Mouse (Mus musculus): ENCODE measurements around the gene Opcml. TPM values are rescaled to one million over a fixed set of nuclear protein-coding genes. Genes with fewer than 3 reads are reported as not detected.

Gene Opcml
- polyA plus RNA-seq, 1 experiment from 2014 or later: 1.9 TPM

- H3K4me1 ChIP-seq (ENCODE audit: control insufficient read depth, insufficient read depth, low read length): no peaks in the 10 kb centered on the region
- H3K9ac ChIP-seq (ENCODE audit: low read depth, low read length): no peak overlapping the region
- H3K4me2 ChIP-seq: no peak overlapping the region
- H3K27me3 ChIP-seq (ENCODE audit: control insufficient read depth, insufficient read depth, low read length): no peaks in the 10 kb centered on the region
- no peaks in the 10 kb centered on the region for H3K9me3 ChIP-seq (replicated peaks; ENCODE audit: control insufficient read depth, low read length)
- H3K4me3 ChIP-seq (ENCODE audit: low read depth, low read length): no peak overlapping the region
- H3K27ac ChIP-seq (ENCODE audit: low read depth, low read length): no peak overlapping the region
- ATAC-seq (replicated peaks; ENCODE audit: insufficient number of reproducible peaks, low FRiP score, low TSS enrichment): no peak
- 84% methylated on average over 1 of the region's 1 CpGs for WGBS (ENCODE audit: insufficient replicate concordance)
- H3K36me3 ChIP-seq (ENCODE audit: control insufficient read depth, insufficient read depth, low read length): no peaks in the 10 kb centered on the region
Measured at GRCm38 (mm10) chr9:28445863-28446262, 655.3 kb downstream of the Opcml start.

GRCm38 (mm10) chr9:28446278-28447064 lies 655.9 kb downstream of the Opcml start:
- Histone ChIP-seq H3K4me1 (ENCODE audit: control insufficient read depth, insufficient read depth, low read length) (no peaks in the 10 kb centered on the region), H3K27ac (ENCODE audit: low read depth, low read length) (no peak overlapping the region), H3K9me3 (replicated peaks; ENCODE audit: control insufficient read depth, low read length) (no peaks in the 10 kb centered on the region), H3K27me3 (ENCODE audit: control insufficient read depth, insufficient read depth, low read length) (no peaks in the 10 kb centered on the region), H3K9ac (ENCODE audit: low read depth, low read length) (no peak overlapping the region), H3K4me3 (ENCODE audit: low read depth, low read length) (no peak overlapping the region), H3K36me3 (ENCODE audit: control insufficient read depth, insufficient read depth, low read length) (no peaks in the 10 kb centered on the region), H3K4me2 (no peak overlapping the region)
- WGBS (ENCODE audit: insufficient replicate concordance): 74% methylated on average over 4 of the region's 4 CpGs
- ATAC-seq (replicated peaks; ENCODE audit: insufficient number of reproducible peaks, low FRiP score, low TSS enrichment): no peak

GRCm38 (mm10) chr9:28452509-28452908 lies 661.9 kb downstream of the Opcml start:
- Histone ChIP-seq H3K4me3 (ENCODE audit: low read depth, low read length) (no peak overlapping the region), H3K36me3 (ENCODE audit: control insufficient read depth, insufficient read depth, low read length) (no peaks in the 10 kb centered on the region), H3K4me1 (ENCODE audit: control insufficient read depth, insufficient read depth, low read length) (no peaks in the 10 kb centered on the region), H3K9ac (ENCODE audit: low read depth, low read length) (no peak overlapping the region), H3K27me3 (ENCODE audit: control insufficient read depth, insufficient read depth, low read length) (no peaks in the 10 kb centered on the region), H3K4me2 (no peak overlapping the region), H3K27ac (ENCODE audit: low read depth, low read length) (no peak overlapping the region), H3K9me3 (replicated peaks; ENCODE audit: control insufficient read depth, low read length) (no peaks in the 10 kb centered on the region)
- WGBS (ENCODE audit: insufficient replicate concordance): 67% methylated on average over 2 of the region's 2 CpGs
- ATAC-seq (replicated peaks; ENCODE audit: insufficient number of reproducible peaks, low FRiP score, low TSS enrichment): no peak

- Histone ChIP-seq H3K9ac (ENCODE audit: low read depth, low read length) (no peak overlapping the region), H3K27me3 (ENCODE audit: control insufficient read depth, insufficient read depth, low read length) (no peaks in the 10 kb centered on the region), H3K4me1 (ENCODE audit: control insufficient read depth, insufficient read depth, low read length) (no peaks in the 10 kb centered on the region), H3K27ac (ENCODE audit: low read depth, low read length) (no peak overlapping the region), H3K4me2 (no peak overlapping the region), H3K4me3 (ENCODE audit: low read depth, low read length) (no peak overlapping the region), H3K36me3 (ENCODE audit: control insufficient read depth, insufficient read depth, low read length) (no peaks in the 10 kb centered on the region), H3K9me3 (replicated peaks; ENCODE audit: control insufficient read depth, low read length) (no peaks in the 10 kb centered on the region)
- ATAC-seq (replicated peaks; ENCODE audit: insufficient number of reproducible peaks, low FRiP score, low TSS enrichment): no peak
- WGBS (ENCODE audit: insufficient replicate concordance): 51% methylated on average over 2 of the region's 2 CpGs
Measured at GRCm38 (mm10) chr9:28453062-28453461, 662.5 kb downstream of the Opcml start.

- Histone ChIP-seq H3K9me3 (replicated peaks; ENCODE audit: control insufficient read depth, low read length) (no peaks in the 10 kb centered on the region), H3K4me2 (no peak overlapping the region), H3K4me1 (ENCODE audit: control insufficient read depth, insufficient read depth, low read length) (no peaks in the 10 kb centered on the region), H3K4me3 (ENCODE audit: low read depth, low read length) (no peak overlapping the region), H3K36me3 (ENCODE audit: control insufficient read depth, insufficient read depth, low read length) (no peaks in the 10 kb centered on the region), H3K9ac (ENCODE audit: low read depth, low read length) (no peak overlapping the region), H3K27me3 (ENCODE audit: control insufficient read depth, insufficient read depth, low read length) (no peaks in the 10 kb centered on the region), H3K27ac (ENCODE audit: low read depth, low read length) (no peak overlapping the region)
- WGBS (ENCODE audit: insufficient replicate concordance): 65% methylated on average over 7 of the region's 7 CpGs
- ATAC-seq (replicated peaks; ENCODE audit: insufficient number of reproducible peaks, low FRiP score, low TSS enrichment): no peak
Measured at GRCm38 (mm10) chr9:28457982-28458770, 667.6 kb downstream of the Opcml start.

GRCm38 (mm10) chr9:28463622-28464021 lies 673.0 kb downstream of the Opcml start:
- H3K4me3 ChIP-seq (ENCODE audit: low read depth, low read length): no peak overlapping the region
- H3K36me3 ChIP-seq (ENCODE audit: control insufficient read depth, insufficient read depth, low read length): no peaks in the 10 kb centered on the region
- H3K9me3 ChIP-seq (replicated peaks; ENCODE audit: control insufficient read depth, low read length): no peaks in the 10 kb centered on the region
- H3K4me1 ChIP-seq (ENCODE audit: control insufficient read depth, insufficient read depth, low read length): no peaks in the 10 kb centered on the region
- H3K9ac ChIP-seq (ENCODE audit: low read depth, low read length): no peak overlapping the region
- no peak for ATAC-seq (replicated peaks; ENCODE audit: insufficient number of reproducible peaks, low FRiP score, low TSS enrichment)
- H3K27me3 ChIP-seq (ENCODE audit: control insufficient read depth, insufficient read depth, low read length): no peaks in the 10 kb centered on the region
- no peak overlapping the region for H3K4me2 ChIP-seq
- H3K27ac ChIP-seq (ENCODE audit: low read depth, low read length): no peak overlapping the region
- WGBS (ENCODE audit: insufficient replicate concordance): 76% methylated on average over 6 of the region's 6 CpGs

- 70% methylated on average over 6 of the region's 6 CpGs for WGBS (ENCODE audit: insufficient replicate concordance)
- Histone ChIP-seq H3K4me1 (ENCODE audit: control insufficient read depth, insufficient read depth, low read length) (no peaks in the 10 kb centered on the region), H3K9ac (ENCODE audit: low read depth, low read length) (no peak overlapping the region), H3K36me3 (ENCODE audit: control insufficient read depth, insufficient read depth, low read length) (no peaks in the 10 kb centered on the region), H3K4me3 (ENCODE audit: low read depth, low read length) (no peak overlapping the region), H3K27ac (ENCODE audit: low read depth, low read length) (no peak overlapping the region), H3K9me3 (replicated peaks; ENCODE audit: control insufficient read depth, low read length) (no peaks in the 10 kb centered on the region), H3K4me2 (no peak overlapping the region), H3K27me3 (ENCODE audit: control insufficient read depth, insufficient read depth, low read length) (no peaks in the 10 kb centered on the region)
- ATAC-seq (replicated peaks; ENCODE audit: insufficient number of reproducible peaks, low FRiP score, low TSS enrichment): no peak
Measured at GRCm38 (mm10) chr9:28469419-28469818, 678.8 kb downstream of the Opcml start.

- no peak overlapping the region for H3K27ac ChIP-seq (ENCODE audit: low read depth, low read length)
- H3K9ac ChIP-seq (ENCODE audit: low read depth, low read length): no peak overlapping the region
- no peak for ATAC-seq (replicated peaks; ENCODE audit: insufficient number of reproducible peaks, low FRiP score, low TSS enrichment)
- H3K4me2 ChIP-seq: no peak overlapping the region
- H3K4me3 ChIP-seq (ENCODE audit: low read depth, low read length): no peak overlapping the region
- 49% methylated on average over 4 of the region's 4 CpGs for WGBS (ENCODE audit: insufficient replicate concordance)
- no peaks in the 10 kb centered on the region for H3K4me1 ChIP-seq (ENCODE audit: control insufficient read depth, insufficient read depth, low read length)
- no peaks in the 10 kb centered on the region for H3K27me3 ChIP-seq (ENCODE audit: control insufficient read depth, insufficient read depth, low read length)
- H3K36me3 ChIP-seq (ENCODE audit: control insufficient read depth, insufficient read depth, low read length): no peaks in the 10 kb centered on the region
- H3K9me3 ChIP-seq (replicated peaks; ENCODE audit: control insufficient read depth, low read length): no peaks in the 10 kb centered on the region
Measured at GRCm38 (mm10) chr9:28471501-28471900, 680.9 kb downstream of the Opcml start.

All from heart, embryonic 11.5 days (tissue).